Mouse (Mus musculus): Measurements from ENCODE around the gene Cdkl5.

GRCm38 (mm10) chrX:160865022-160865421 is 129.5 kb downstream of the Cdkl5 start:
- TF ChIP-seq CTCF (IDR thresholded peaks at IDR 0.05) (no peak), EP300 (IDR thresholded peaks at IDR 0.05) (no peak)

Data from lung, postnatal 0 days (tissue).